In genomic region chr16:28964048-28964447, GRCm38 (mm10) we compare ENCODE assay signal across 21 mouse cellular contexts. TPM values are rescaled to one million over a fixed set of nuclear protein-coding genes. Genes with fewer than 3 reads are reported as not detected.
DNase-seq lines count a peak whose midpoint lies in the region; ATAC-seq and TF ChIP-seq lines count a peak whose summit lies in the region.
"Had no signal": no experiment of that assay in that cellular context is flagged by ENCODE, and none has a peak within 500 bp of the region (broad histone marks: within the 10 kb centered on the region; RNA-seq: fewer than 3 reads in every experiment).

No protein-coding gene starts in this region.

- H3K4me2 ChIP-seq in embryonic facial prominence, embryonic 14.5 days (ENCODE audit: low read depth, low read length), result no peak overlapping the region
- peak overlapping the region; percentile 76 for H3K4me2 ChIP-seq in myocyte (ENCODE audit: low read depth)
- H3K4me2 ChIP-seq: embryonic facial prominence, embryonic 12.5 days; heart, embryonic 13.5 days; hindbrain, embryonic 15.5 days had no signal

- no peaks in the 10 kb centered on the region for H3K4me1 ChIP-seq in embryonic facial prominence, embryonic 14.5 days (ENCODE audit: control insufficient read depth, insufficient read depth, low read length)
- H3K4me1 ChIP-seq in embryonic facial prominence, embryonic 10.5 days, result no peaks in the 10 kb centered on the region
- H3K4me1 ChIP-seq: embryonic facial prominence, embryonic 12.5 days; forebrain, embryonic 10.5 days; heart, embryonic 13.5 days; hindbrain, embryonic 15.5 days had no signal

- no peak overlapping the region for H3K9ac ChIP-seq in embryonic facial prominence, embryonic 14.5 days (ENCODE audit: low read depth, low read length)
- H3K9ac ChIP-seq: embryonic facial prominence, embryonic 12.5 days; heart, embryonic 13.5 days; hindbrain, embryonic 15.5 days had no signal

- H3K4me3 ChIP-seq in embryonic facial prominence, embryonic 14.5 days (ENCODE audit: low read depth, low read length), result no peak overlapping the region
- H3K4me3 ChIP-seq in embryonic facial prominence, embryonic 10.5 days, result no peak overlapping the region
- no peak overlapping the region for H3K4me3 ChIP-seq in myocyte
- H3K4me3 ChIP-seq: embryonic facial prominence, embryonic 12.5 days; forebrain, embryonic 10.5 days; heart, embryonic 13.5 days; hindbrain, embryonic 15.5 days had no signal

- H3K27ac ChIP-seq in embryonic facial prominence, embryonic 14.5 days (replicated peaks; ENCODE audit: low read depth, low read length), result no peak overlapping the region
- H3K27ac ChIP-seq in embryonic facial prominence, embryonic 10.5 days (replicated peaks), result no peak overlapping the region
- H3K27ac ChIP-seq: embryonic facial prominence, embryonic 12.5 days; forebrain, embryonic 10.5 days; heart, embryonic 13.5 days; hindbrain, embryonic 15.5 days had no signal

- WGBS in embryonic facial prominence, embryonic 14.5 days, result 69% methylated on average over 4 of the region's 4 CpGs
- 91% methylated on average over 4 of the region's 4 CpGs for WGBS in embryonic facial prominence, embryonic 10.5 days

- no peaks in the 10 kb centered on the region for H3K9me3 ChIP-seq in embryonic facial prominence, embryonic 14.5 days (ENCODE audit: control insufficient read depth, low read length)
- no peaks in the 10 kb centered on the region for H3K9me3 ChIP-seq in embryonic facial prominence, embryonic 10.5 days
- H3K9me3 ChIP-seq: embryonic facial prominence, embryonic 12.5 days; forebrain, embryonic 10.5 days; heart, embryonic 13.5 days; hindbrain, embryonic 15.5 days had no signal

- ATAC-seq in embryonic facial prominence, embryonic 14.5 days (ENCODE audit: low read depth), result no peak
- ATAC-seq: forebrain, embryonic 14.5 days; intestine, postnatal 0 days had no signal

- H3ac ChIP-seq in myocyte (ENCODE audit: control insufficient read depth, insufficient read length), result no peak overlapping the region

- no peaks in the 10 kb centered on the region for H3K79me2 ChIP-seq in myocyte (ENCODE audit: control insufficient read depth, insufficient read depth)

- no peaks in the 10 kb centered on the region for H3K27me3 ChIP-seq in embryonic facial prominence, embryonic 14.5 days (replicated peaks; ENCODE audit: control insufficient read depth, insufficient read depth, low read length)
- H3K27me3 ChIP-seq in embryonic facial prominence, embryonic 10.5 days (replicated peaks; ENCODE audit: low read depth, poor library complexity, severe bottlenecking), result no peaks in the 10 kb centered on the region
- H3K27me3 ChIP-seq in myocyte (ENCODE audit: control insufficient read depth, insufficient read depth, insufficient read length), result no peaks in the 10 kb centered on the region
- H3K27me3 ChIP-seq: embryonic facial prominence, embryonic 12.5 days; heart, embryonic 13.5 days; hindbrain, embryonic 15.5 days had no signal

- peak; percentile 20 for DNase-seq in embryonic facial prominence, embryonic 14.5 days (ENCODE audit: low spot score)
- no peak for DNase-seq in embryonic facial prominence, embryonic 10.5 days (ENCODE audit: low spot score)
- DNase-seq in 3T3-L1 (ENCODE audit: low read depth, low spot score) (peak; percentile 96), adipocyte (ENCODE audit: low spot score) (peak; percentile 16)
- DNase-seq in heart, adult 9 months (ENCODE audit: low spot score in 2 of 2), result no peak
- no peak for DNase-seq in urinary bladder, adult 2 months (ENCODE audit: low spot score)
- DNase-seq: adrenal gland, postnatal 14 days; cerebellum, adult 18-20 months; cerebellum, adult 9-11 months; cerebellum, postnatal 36 days; embryo, embryonic 11 days; gastrocnemius, postnatal 25 days; heart, postnatal 36 days; kidney, adult 8-10 months had no signal

- TF ChIP-seq POLR2A in myocyte (IDR thresholded peaks at IDR 0.05; ENCODE audit: insufficient read length, low read depth), result no peak

- no peaks in the 10 kb centered on the region for H3K36me3 ChIP-seq in embryonic facial prominence, embryonic 14.5 days (ENCODE audit: control insufficient read depth, insufficient read depth, low read length)
- no peaks in the 10 kb centered on the region for H3K36me3 ChIP-seq in embryonic facial prominence, embryonic 10.5 days (replicated peaks)
- no peaks in the 10 kb centered on the region for H3K36me3 ChIP-seq in myocyte (ENCODE audit: control insufficient read depth, insufficient read depth)
- H3K36me3 ChIP-seq: embryonic facial prominence, embryonic 12.5 days; forebrain, embryonic 10.5 days; heart, embryonic 13.5 days; hindbrain, embryonic 15.5 days had no signal

TF ChIP-seq in myocyte, 11 proteins besides CTCF, POLR2A, EP300 and RAD21:
- no peak for TF ChIP-seq MYOG (IDR thresholded peaks at IDR 0.05; ENCODE audit: control insufficient read depth in 1 of 3, insufficient read depth in 1 of 3, insufficient read length in 2 of 3, low read depth in 2 of 3)

RNA-seq across cellular contexts. Expression of gene Mb21d2, which starts 34.6 kb away (rescaled TPM):
- 7.3 and 7.6 TPM in 2 replicates for polyA plus RNA-seq in embryonic facial prominence, embryonic 14.5 days (2014; fragmentation: Nextera tagmentation; extraction: Ambion mirVana)
- polyA plus RNA-seq in embryonic facial prominence, embryonic 10.5 days (2016; fragmentation: Nextera tagmentation; extraction: Ambion mirVana), result 6.8 and 7.3 TPM in 2 replicates
- polyA plus RNA-seq in myocyte (2012; fragmentation: generic; extraction: Trizol), result 6.0 TPM
- 8.1 and 9.5 TPM in 2 replicates for polyA plus RNA-seq in urinary bladder, adult 2 months (2012; rRNA removed)

Comparison
In these comparisons a context has a peak if more than half of its experiments do, and no peak if none do; other contexts are left out.
1. DNase-seq: peak in embryonic facial prominence, embryonic 14.5 days (single experiment), 3T3-L1 (single experiment) and adipocyte (single experiment); none in embryonic facial prominence, embryonic 10.5 days (single experiment), heart, adult 9 months (0 of 2) and urinary bladder, adult 2 months (single experiment).